Mouse (Mus musculus) liver, embryonic 14.5 days (tissue): Measurements from ENCODE around the gene Itgb7.

Source experiments
- CTCF ChIP-seq: IDR thresholded peaks from 2 replicates; pipeline ENCODE4 v1.5.1; 2016; ENCODE audit warnings: antibody characterized with exemption, low read depth, control low read depth
- EP300 ChIP-seq: IDR thresholded peaks from 2 replicates; pipeline ENCODE4 v1.6.1; 2016; ENCODE audit warnings: antibody characterized with exemption, low read depth

- TF ChIP-seq CTCF: no peak
- TF ChIP-seq EP300: no peak
Observed at GRCm38 (mm10) chr15:102191699-102192098, 40.0 kb downstream of the Itgb7 start.
